Mouse (Mus musculus): ENCODE data around the gene Dnaaf5.

Dnaaf5 gene

GRCm38 (mm10) chr5:139199636-139199994, 49.6 kb downstream of the Dnaaf5 start:
- DNase-seq, result no peak

- DNase-seq, result peak; percentile 96 to 97
Measured at GRCm38 (mm10) chr5:139199995-139200769, 50.2 kb downstream of the Dnaaf5 start, which contains the start of gene Sun1. Sun1 (plus strand) TSS chr5:139200637.

- no peak for DNase-seq
Measured at GRCm38 (mm10) chr5:139200770-139201569, 50.9 kb downstream of the Dnaaf5 start.

- no peak for DNase-seq
Measured at GRCm38 (mm10) chr5:139202127-139202526, 52.1 kb downstream of the Dnaaf5 start.

- no peak for DNase-seq
Measured at GRCm38 (mm10) chr5:139203312-139203711, 53.3 kb downstream of the Dnaaf5 start.

GRCm38 (mm10) chr5:139206081-139206480, 56.1 kb downstream of the Dnaaf5 start:
- DNase-seq, result no peak

GRCm38 (mm10) chr5:139206525-139206924, 56.5 kb downstream of the Dnaaf5 start:
- no peak for DNase-seq

- DNase-seq, result no peak
Measured at GRCm38 (mm10) chr5:139208183-139208582, 58.2 kb downstream of the Dnaaf5 start.

- DNase-seq, result no peak
Measured at GRCm38 (mm10) chr5:139208871-139209684, 59.1 kb downstream of the Dnaaf5 start.

- DNase-seq, result no peak
Measured at GRCm38 (mm10) chr5:139209685-139210026, 59.6 kb downstream of the Dnaaf5 start.

GRCm38 (mm10) chr5:139211737-139212385, 61.8 kb downstream of the Dnaaf5 start:
- DNase-seq, result no peak

- no peak for DNase-seq
Measured at GRCm38 (mm10) chr5:139214298-139214697, 64.3 kb downstream of the Dnaaf5 start.

GRCm38 (mm10) chr5:139215184-139215583, 65.2 kb downstream of the Dnaaf5 start:
- DNase-seq, result no peak

GRCm38 (mm10) chr5:139216121-139216520, 66.1 kb downstream of the Dnaaf5 start:
- no peak for DNase-seq

GRCm38 (mm10) chr5:139216774-139217173, 66.8 kb downstream of the Dnaaf5 start:
- no peak for DNase-seq

- DNase-seq, result no peak
Measured at GRCm38 (mm10) chr5:139220006-139220515, 70.0 kb downstream of the Dnaaf5 start.

- no peak for DNase-seq
Measured at GRCm38 (mm10) chr5:139220610-139221009, 70.6 kb downstream of the Dnaaf5 start.

GRCm38 (mm10) chr5:139223331-139223730, 73.3 kb downstream of the Dnaaf5 start:
- DNase-seq, result no peak

- no peak for DNase-seq
Measured at GRCm38 (mm10) chr5:139227236-139227635, 77.2 kb downstream of the Dnaaf5 start.

- no peak for DNase-seq
Measured at GRCm38 (mm10) chr5:139227645-139228044, 77.6 kb downstream of the Dnaaf5 start.

- DNase-seq, result no peak
Measured at GRCm38 (mm10) chr5:139228318-139228717, 78.3 kb downstream of the Dnaaf5 start.

- DNase-seq, result no peak
Measured at GRCm38 (mm10) chr5:139229716-139230115, 79.7 kb downstream of the Dnaaf5 start.
